Mouse (Mus musculus) MN1 (cell line): ENCODE data around the gene Olfr1284.
"Not testable (repeated sequence)": the region's sequence is repeated elsewhere in the genome, so short reads cannot be mapped to it uniquely, and the experiment has no call there.

Source experiments
- DNase-seq: peaks from one replicate; pipeline ENCODE4 v3.0.0-alpha.2; 2016; ENCODE audit warnings: low spot score

The Olfr1284 gene

DNA sequence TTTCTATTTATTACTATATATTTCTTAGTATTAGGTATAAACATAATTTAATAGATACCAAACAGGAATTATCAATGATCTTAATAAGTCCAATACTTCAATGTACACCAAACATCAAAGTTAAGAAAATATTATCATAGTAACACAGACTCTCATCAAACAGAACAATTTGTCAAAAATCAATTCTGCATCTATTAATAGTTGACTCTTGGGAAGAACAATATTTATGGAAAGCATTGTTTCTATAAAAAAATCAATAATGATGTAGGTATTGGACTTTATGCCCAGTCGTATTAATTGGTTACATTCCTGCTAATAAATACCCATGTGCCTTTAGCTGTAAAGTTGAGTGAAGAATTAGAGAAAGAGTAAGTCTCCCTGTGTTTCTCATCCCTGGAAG lies at the start of gene Olfr1284:
Olfr1284 (plus strand) TSS at position 301 of the 400 bp plus-strand sequence.
- no peak for DNase-seq

- no peak for DNase-seq
These were observed 49.1 kb upstream of the Olfr1284 start, which contains the start of gene Olfr1281 for GRCm38 (mm10) chr2:111326220-111326619. TSS of gene Olfr1281 (plus strand) at chr2:111326520.

GRCm38 (mm10) chr2:111333721-111334120 lies 41.6 kb upstream of the Olfr1284 start:
- not testable (repeated sequence) for DNase-seq

GRCm38 (mm10) chr2:111335976-111336375 lies 39.3 kb upstream of the Olfr1284 start, which contains the start of gene Olfr1282:
TSS of gene Olfr1282 (minus strand) at chr2:111336076.
- DNase-seq: no peak

DNA sequence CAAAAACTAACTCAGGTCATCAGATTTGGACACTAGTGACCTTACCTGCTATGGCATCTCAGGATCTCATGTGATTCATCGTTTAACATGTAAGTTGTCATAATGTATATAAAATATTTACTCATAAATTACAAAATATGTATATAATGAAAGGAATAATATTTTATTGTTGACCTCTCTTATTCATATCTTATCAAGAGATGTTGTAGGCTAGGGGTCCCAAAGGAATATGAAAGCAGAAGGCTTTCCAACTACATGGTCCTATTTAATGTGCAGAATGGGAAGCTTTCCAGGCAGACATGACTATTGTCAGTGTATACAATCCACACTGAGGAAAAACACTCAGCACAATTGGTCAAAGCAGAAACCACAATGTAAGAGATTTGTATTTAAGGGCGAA lies 8.8 kb upstream of the Olfr1284 start, which contains the start of gene Olfr1283:
Olfr1283 (plus strand) TSS at position 301 of the 400 bp plus-strand sequence.
- no peak for DNase-seq

- DNase-seq: no peak
These were observed 47.6 kb downstream of the Olfr1284 start, which contains the start of gene Olfr1286 for GRCm38 (mm10) chr2:111422931-111423330. TSS of gene Olfr1286 (minus strand) at chr2:111423115.
